Mouse (Mus musculus): ENCODE results near the gene Svbp. TPM values are rescaled to one million over a fixed set of nuclear protein-coding genes. Genes with fewer than 3 reads are reported as not detected.
A peak's percentile ranks its signal among the peaks of the same experiment; 100 is the strongest.

The Svbp gene
- 173 and 179 TPM in 2 replicates for polyA plus RNA-seq (2014; fragmentation: Nextera tagmentation; extraction: Ambion mirVana)

DNA sequence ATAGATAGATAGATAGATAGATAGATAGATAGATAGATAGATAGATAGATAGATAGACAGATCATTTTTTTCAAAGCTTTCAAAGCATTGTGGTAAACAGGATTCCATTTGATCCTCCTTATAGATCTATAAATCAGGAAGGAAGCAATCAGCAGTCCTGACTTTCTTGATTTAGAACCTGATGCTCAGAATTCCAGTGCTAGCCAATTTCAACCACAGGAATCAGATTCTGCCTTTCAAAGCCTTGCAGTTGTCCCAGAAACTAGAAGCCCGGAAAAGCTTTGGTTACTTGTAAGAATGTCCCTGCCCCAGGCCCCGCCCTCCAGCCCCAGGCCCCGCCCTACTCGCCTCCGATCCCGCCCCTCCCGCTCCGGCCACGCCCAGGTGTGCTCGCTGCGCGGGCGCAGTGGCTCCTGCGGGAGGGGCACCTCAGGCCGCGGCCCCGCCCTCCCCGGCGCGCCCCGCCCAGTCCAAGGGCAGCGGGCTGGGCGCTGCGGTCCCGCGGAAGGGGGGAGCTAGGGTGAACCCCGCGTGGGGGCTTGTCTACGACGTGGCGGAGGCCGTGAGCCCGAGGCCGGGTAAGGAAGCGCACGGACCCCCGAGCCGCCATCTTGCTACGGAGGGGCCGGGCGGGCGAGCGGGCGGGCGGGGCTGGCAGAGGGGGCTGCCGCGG, at the start of gene Svbp:
TSS of gene Svbp (plus strand) at position 398 of the 673 bp plus-strand sequence.
- Histone ChIP-seq H3K4me3 (ENCODE audit: low read depth, low read length) (peak within 1 kb of the TSS; percentile 81), H3K4me1 (ENCODE audit: control insufficient read depth, insufficient read depth, low read length) (peaks cover 11% of the 10 kb centered on the region), H3K36me3 (ENCODE audit: control insufficient read depth, insufficient read depth, low read length) (no peaks in the 10 kb centered on the region), H3K9ac (ENCODE audit: low read length) (peak within 1 kb of the TSS; percentile 84), H3K27me3 (ENCODE audit: control insufficient read depth, insufficient read depth, low read length) (no peaks in the 10 kb centered on the region), H3K9me3 (ENCODE audit: control insufficient read depth, low read length) (no peaks in the 10 kb centered on the region), H3K27ac (ENCODE audit: low read depth, low read length) (peak within 1 kb of the TSS; percentile 40; the same call in 1 of the 2 replicates), H3K4me2 (peak within 1 kb of the TSS; percentile 72)
- DNase-seq (ENCODE audit: low spot score, missing footprints), result peak; percentile 99
- WGBS, result under 1% methylated on average over 47 of the region's 47 CpGs
- peak; percentile 93 for ATAC-seq (ENCODE audit: low FRiP score)

DNA sequence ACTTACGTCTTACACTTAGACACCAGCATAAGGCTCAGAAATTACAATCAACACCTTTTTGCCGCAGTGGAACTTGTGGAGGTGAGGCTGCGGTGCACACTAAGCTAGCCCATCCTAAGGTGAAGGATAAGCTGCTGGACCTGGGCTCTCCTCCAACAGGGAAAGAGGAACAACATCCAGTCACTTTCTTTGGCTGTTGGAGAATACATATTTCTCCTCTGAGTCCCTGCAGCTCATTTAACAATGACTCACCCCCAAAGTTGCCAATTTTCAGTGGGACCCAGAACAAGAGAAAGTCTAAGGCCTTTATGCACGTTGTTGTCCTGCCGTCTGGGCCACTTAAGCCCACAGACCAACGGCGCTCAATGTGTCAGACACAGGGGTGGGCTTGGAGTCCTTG, 48.3 kb upstream of the Svbp start:
- 92% methylated on average over 7 of the region's 7 CpGs for WGBS
- no peaks in the 10 kb centered on the region for H3K9me3 ChIP-seq (ENCODE audit: control insufficient read depth, low read length)
- H3K9ac ChIP-seq (ENCODE audit: low read length), result no peak overlapping the region
- no peaks in the 10 kb centered on the region for H3K27me3 ChIP-seq (ENCODE audit: control insufficient read depth, insufficient read depth, low read length)
- H3K4me3 ChIP-seq (ENCODE audit: low read depth, low read length), result no peak overlapping the region
- H3K4me1 ChIP-seq (ENCODE audit: control insufficient read depth, insufficient read depth, low read length), result peaks cover 2% of the 10 kb centered on the region; the same call in 1 of the 2 replicates
- no peak for DNase-seq (ENCODE audit: low spot score, missing footprints)
- no peak overlapping the region for H3K27ac ChIP-seq (ENCODE audit: low read depth, low read length)
- H3K4me2 ChIP-seq, result no peak overlapping the region
- no peaks in the 10 kb centered on the region for H3K36me3 ChIP-seq (ENCODE audit: control insufficient read depth, insufficient read depth, low read length)
- ATAC-seq (ENCODE audit: low FRiP score), result no peak

DNA sequence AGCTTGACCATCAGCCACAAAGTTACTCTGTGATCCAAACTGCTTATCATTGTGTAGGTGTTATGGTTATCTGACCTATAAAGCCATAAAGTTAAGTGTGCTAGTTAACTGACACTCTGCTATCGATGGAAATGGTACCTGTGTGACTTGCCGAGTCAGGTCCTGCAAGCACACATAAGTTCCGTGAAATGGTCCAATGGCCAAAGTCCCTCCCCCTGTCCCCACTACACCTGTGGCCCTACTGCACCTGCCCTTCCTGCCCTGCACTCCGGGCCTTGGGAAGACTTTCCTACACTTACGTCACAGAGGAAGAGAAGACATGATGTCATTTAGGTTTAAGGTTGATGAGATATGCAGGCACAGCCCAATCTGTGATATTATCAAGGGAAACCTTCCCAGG, 47.8 kb upstream of the Svbp start:
- no peak overlapping the region for H3K4me2 ChIP-seq
- H3K27me3 ChIP-seq (ENCODE audit: control insufficient read depth, insufficient read depth, low read length), result no peaks in the 10 kb centered on the region
- H3K27ac ChIP-seq (ENCODE audit: low read depth, low read length), result no peak overlapping the region
- H3K9me3 ChIP-seq (ENCODE audit: control insufficient read depth, low read length), result no peaks in the 10 kb centered on the region
- H3K4me1 ChIP-seq (ENCODE audit: control insufficient read depth, insufficient read depth, low read length), result peaks cover 2% of the 10 kb centered on the region; the same call in 1 of the 2 replicates
- WGBS, result 92% methylated on average over 5 of the region's 5 CpGs
- no peak overlapping the region for H3K4me3 ChIP-seq (ENCODE audit: low read depth, low read length)
- DNase-seq (ENCODE audit: low spot score, missing footprints) (no peak), ATAC-seq (ENCODE audit: low FRiP score) (no peak)
- no peaks in the 10 kb centered on the region for H3K36me3 ChIP-seq (ENCODE audit: control insufficient read depth, insufficient read depth, low read length)
- no peak overlapping the region for H3K9ac ChIP-seq (ENCODE audit: low read length)

DNA sequence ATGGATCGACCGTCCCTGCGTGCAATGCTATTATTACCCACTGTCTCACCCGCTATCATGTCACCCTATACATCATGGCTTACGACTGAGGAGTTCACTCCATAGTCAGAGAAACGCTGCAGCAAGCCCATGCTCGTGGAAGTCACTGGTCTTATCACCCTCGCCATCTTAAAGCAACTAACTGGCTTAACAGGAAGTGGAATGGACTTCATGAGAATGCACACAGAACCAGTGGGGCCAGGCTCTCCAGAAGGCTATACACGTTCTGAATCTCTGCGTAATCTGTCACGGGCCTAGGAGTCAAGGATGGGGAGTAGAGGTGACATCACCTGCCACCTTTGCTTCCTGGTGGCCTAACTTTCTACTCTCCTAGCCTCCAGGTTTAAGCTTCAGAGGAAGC, 46.4 kb upstream of the Svbp start:
- no peak for DNase-seq (ENCODE audit: low spot score, missing footprints)
- Histone ChIP-seq H3K27ac (ENCODE audit: low read depth, low read length) (no peak overlapping the region), H3K4me1 (ENCODE audit: control insufficient read depth, insufficient read depth, low read length) (peaks cover 2% of the 10 kb centered on the region; the same call in 1 of the 2 replicates), H3K9ac (ENCODE audit: low read length) (no peak overlapping the region), H3K27me3 (ENCODE audit: control insufficient read depth, insufficient read depth, low read length) (no peaks in the 10 kb centered on the region), H3K36me3 (ENCODE audit: control insufficient read depth, insufficient read depth, low read length) (no peaks in the 10 kb centered on the region), H3K4me3 (ENCODE audit: low read depth, low read length) (no peak overlapping the region), H3K4me2 (no peak overlapping the region), H3K9me3 (ENCODE audit: control insufficient read depth, low read length) (no peaks in the 10 kb centered on the region)
- 94% methylated on average over 11 of the region's 11 CpGs for WGBS
- ATAC-seq (ENCODE audit: low FRiP score), result no peak

DNA sequence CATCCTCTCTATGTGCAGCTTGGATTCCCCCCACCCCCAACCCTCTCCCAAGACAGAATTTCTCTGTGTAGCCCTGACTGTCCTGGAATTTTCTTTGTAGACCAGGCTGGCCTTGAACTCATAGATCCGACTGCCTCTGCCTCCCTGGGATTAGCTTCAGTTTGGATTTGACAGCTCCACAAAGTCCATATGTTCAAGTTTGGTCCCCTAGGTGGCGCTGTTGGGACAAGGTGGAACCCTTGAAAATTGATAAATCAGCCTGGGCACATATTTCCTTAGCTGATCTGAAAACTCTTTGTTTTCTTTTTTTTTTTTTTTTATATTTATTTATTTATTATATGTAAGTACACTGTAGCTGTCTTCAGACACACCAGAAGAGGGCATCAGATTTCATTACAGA, 37.9 kb upstream of the Svbp start:
- ATAC-seq (ENCODE audit: low FRiP score), result no peak
- 34% methylated on average over 2 of the region's 2 CpGs for WGBS
- no peak overlapping the region for H3K4me2 ChIP-seq

DNA sequence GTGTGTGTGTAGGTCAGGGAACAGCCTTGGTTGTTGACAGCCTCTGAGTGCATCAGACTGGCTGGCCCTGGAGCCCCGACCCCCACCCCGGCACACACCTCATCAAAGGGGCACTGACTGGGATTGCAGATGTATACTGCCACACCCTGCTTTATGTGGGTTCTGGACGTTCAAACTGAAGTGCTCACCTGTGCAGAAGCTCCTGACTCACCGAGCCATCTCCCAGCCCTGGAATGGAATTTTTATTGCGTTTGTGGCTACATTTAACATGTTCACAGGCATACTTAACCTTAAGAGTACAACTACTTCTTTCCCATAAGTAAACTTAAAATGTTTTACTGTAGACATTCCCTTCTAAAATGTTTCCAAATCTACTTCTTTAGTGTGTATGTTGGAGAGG, 37.2 kb upstream of the Svbp start:
- Histone ChIP-seq H3K9ac (ENCODE audit: low read length) (no peak overlapping the region), H3K36me3 (ENCODE audit: control insufficient read depth, insufficient read depth, low read length) (no peaks in the 10 kb centered on the region), H3K27ac (ENCODE audit: low read depth, low read length) (no peak overlapping the region), H3K27me3 (ENCODE audit: control insufficient read depth, insufficient read depth, low read length) (no peaks in the 10 kb centered on the region), H3K4me1 (ENCODE audit: control insufficient read depth, insufficient read depth, low read length) (no peaks in the 10 kb centered on the region), H3K4me3 (ENCODE audit: low read depth, low read length) (no peak overlapping the region), H3K9me3 (ENCODE audit: control insufficient read depth, low read length) (no peaks in the 10 kb centered on the region), H3K4me2 (no peak overlapping the region)
- no peak for ATAC-seq (ENCODE audit: low FRiP score)
- no peak for DNase-seq (ENCODE audit: low spot score, missing footprints)
- 91% methylated on average over 5 of the region's 5 CpGs for WGBS

More for the DNA sequence above, 37.9 kb upstream of the Svbp start:
- no peak overlapping the region for H3K4me3 ChIP-seq (ENCODE audit: low read depth, low read length)
- H3K9ac ChIP-seq (ENCODE audit: low read length), result no peak overlapping the region
- no peaks in the 10 kb centered on the region for H3K36me3 ChIP-seq (ENCODE audit: control insufficient read depth, insufficient read depth, low read length)
- no peak overlapping the region for H3K27ac ChIP-seq (ENCODE audit: low read depth, low read length)
- H3K9me3 ChIP-seq (ENCODE audit: control insufficient read depth, low read length), result no peaks in the 10 kb centered on the region
- no peaks in the 10 kb centered on the region for H3K27me3 ChIP-seq (ENCODE audit: control insufficient read depth, insufficient read depth, low read length)
- no peak for DNase-seq (ENCODE audit: low spot score, missing footprints)
- no peaks in the 10 kb centered on the region for H3K4me1 ChIP-seq (ENCODE audit: control insufficient read depth, insufficient read depth, low read length)

DNA sequence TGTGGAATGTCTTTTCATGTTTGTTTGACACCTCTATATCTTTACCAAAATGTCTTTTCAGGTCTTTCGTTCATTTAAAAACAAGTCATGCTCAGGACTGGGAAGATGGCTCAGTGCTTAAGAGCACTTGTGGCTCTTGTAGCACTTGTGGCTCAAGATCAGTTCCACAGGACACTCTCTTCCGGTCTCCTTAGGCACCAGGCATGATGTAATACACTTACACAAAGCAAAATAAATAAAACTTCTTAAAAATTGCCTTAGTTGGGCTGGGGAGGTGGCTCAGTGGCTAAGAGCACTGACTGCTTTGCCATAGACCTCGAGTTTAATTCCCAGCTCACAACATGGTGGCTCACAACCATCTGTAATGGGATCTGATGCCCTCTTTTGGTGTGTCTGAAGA, 33.7 kb upstream of the Svbp start:
- no peaks in the 10 kb centered on the region for H3K27me3 ChIP-seq (ENCODE audit: control insufficient read depth, insufficient read depth, low read length)
- H3K4me1 ChIP-seq (ENCODE audit: control insufficient read depth, insufficient read depth, low read length), result no peaks in the 10 kb centered on the region
- WGBS, result 84% methylated on average over 3 of the region's 3 CpGs
- no peaks in the 10 kb centered on the region for H3K9me3 ChIP-seq (ENCODE audit: control insufficient read depth, low read length)
- no peak overlapping the region for H3K4me2 ChIP-seq
- DNase-seq (ENCODE audit: low spot score, missing footprints) (no peak), ATAC-seq (ENCODE audit: low FRiP score) (no peak)
- H3K9ac ChIP-seq (ENCODE audit: low read length), result no peak overlapping the region
- H3K36me3 ChIP-seq (ENCODE audit: control insufficient read depth, insufficient read depth, low read length), result no peaks in the 10 kb centered on the region
- no peak overlapping the region for H3K4me3 ChIP-seq (ENCODE audit: low read depth, low read length)
- H3K27ac ChIP-seq (ENCODE audit: low read depth, low read length), result no peak overlapping the region

DNA sequence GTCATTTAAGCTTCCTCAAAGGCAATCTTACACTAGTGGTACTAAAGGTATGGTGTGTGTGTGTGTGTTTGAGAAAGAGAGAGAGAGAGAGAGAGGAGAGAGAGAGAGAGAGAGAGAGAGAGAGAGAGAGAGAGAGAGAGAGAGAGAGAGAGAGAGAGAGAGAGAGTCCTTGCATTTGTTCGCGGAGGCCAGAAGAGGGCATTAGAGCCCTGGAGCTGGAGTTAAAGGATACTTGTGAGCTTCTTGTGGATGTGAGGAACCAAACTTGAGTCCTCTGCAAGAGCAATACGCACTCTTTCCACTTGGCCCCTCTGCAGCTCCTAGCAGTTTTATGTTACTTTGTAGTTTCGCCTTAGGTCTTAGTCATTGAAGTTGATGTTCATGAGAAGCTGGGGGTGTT, 32.1 kb upstream of the Svbp start:
- no peak overlapping the region for H3K4me2 ChIP-seq
- no peaks in the 10 kb centered on the region for H3K36me3 ChIP-seq (ENCODE audit: control insufficient read depth, insufficient read depth, low read length)
- H3K4me3 ChIP-seq (ENCODE audit: low read depth, low read length), result no peak overlapping the region
- DNase-seq (ENCODE audit: low spot score, missing footprints), result no peak
- no peak for ATAC-seq (ENCODE audit: low FRiP score)
- H3K27ac ChIP-seq (ENCODE audit: low read depth, low read length), result no peak overlapping the region
- no peaks in the 10 kb centered on the region for H3K4me1 ChIP-seq (ENCODE audit: control insufficient read depth, insufficient read depth, low read length)
- no peak overlapping the region for H3K9ac ChIP-seq (ENCODE audit: low read length)
- H3K27me3 ChIP-seq (ENCODE audit: control insufficient read depth, insufficient read depth, low read length), result no peaks in the 10 kb centered on the region
- 76% methylated on average over 4 of the region's 4 CpGs for WGBS
- H3K9me3 ChIP-seq (ENCODE audit: control insufficient read depth, low read length), result no peaks in the 10 kb centered on the region

DNA sequence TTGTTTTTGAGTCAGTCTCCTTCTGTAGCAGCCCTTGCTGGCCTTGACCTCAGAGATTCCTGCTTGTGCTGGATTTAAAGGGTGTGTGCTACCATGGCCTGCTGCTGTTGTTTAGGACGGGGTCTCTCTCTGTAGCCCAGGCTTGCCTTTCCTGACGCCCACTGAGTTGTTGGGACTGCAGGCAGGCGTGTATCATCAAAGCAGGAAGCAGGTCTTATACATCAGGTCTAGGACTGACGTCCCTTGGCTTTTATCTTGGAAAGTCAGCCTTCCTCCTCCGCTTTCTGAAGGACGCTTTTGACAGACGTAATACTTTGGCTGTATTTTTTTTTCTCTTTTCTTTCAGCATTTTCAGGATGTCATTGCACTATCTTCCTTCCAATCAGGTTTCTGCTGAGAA, 29.2 kb upstream of the Svbp start:
- Histone ChIP-seq H3K27ac (ENCODE audit: low read depth, low read length) (no peak overlapping the region), H3K4me2 (no peak overlapping the region), H3K9ac (ENCODE audit: low read length) (no peak overlapping the region), H3K4me1 (ENCODE audit: control insufficient read depth, insufficient read depth, low read length) (no peaks in the 10 kb centered on the region), H3K27me3 (ENCODE audit: control insufficient read depth, insufficient read depth, low read length) (no peaks in the 10 kb centered on the region), H3K4me3 (ENCODE audit: low read depth, low read length) (no peak overlapping the region), H3K36me3 (ENCODE audit: control insufficient read depth, insufficient read depth, low read length) (peaks cover 10% of the 10 kb centered on the region), H3K9me3 (ENCODE audit: control insufficient read depth, low read length) (no peaks in the 10 kb centered on the region)
- WGBS, result 85% methylated on average over 7 of the region's 7 CpGs
- DNase-seq (ENCODE audit: low spot score, missing footprints) (no peak), ATAC-seq (ENCODE audit: low FRiP score) (no peak)
